Mouse (Mus musculus): ENCODE results near the gene Vmn1r180.

- no peak for TF ChIP-seq CTCF (IDR thresholded peaks at IDR 0.05; ENCODE audit: borderline replicate concordance, insufficient read depth, low read length)
- TF ChIP-seq POLR2A (IDR thresholded peaks at IDR 0.05; ENCODE audit: low read depth, low read length): no peak
Observed at GRCm38 (mm10) chr7:24001391-24001790, 51.0 kb downstream of the Vmn1r180 start, which contains the start of gene V1rd19.
